Mouse (Mus musculus): ENCODE results near the gene Zfp651. TPM values are rescaled to one million over a fixed set of nuclear protein-coding genes. Genes with fewer than 3 reads are reported as not detected.

Gene Zfp651
- total RNA-seq, 2 experiments from 2014 or later = 0.43 to 2.1 TPM

GRCm38 (mm10) chr9:121802747-121803146 lies 43.6 kb downstream of the Zfp651 start:
- ATAC-seq (replicated peaks; ENCODE audit: low FRiP score, poor library complexity, severe bottlenecking) = no peak

GRCm38 (mm10) chr9:121807546-121807945 lies 48.4 kb downstream of the Zfp651 start:
- no peak for ATAC-seq (replicated peaks; ENCODE audit: low FRiP score, poor library complexity, severe bottlenecking)

- no peak for ATAC-seq (replicated peaks; ENCODE audit: low FRiP score, poor library complexity, severe bottlenecking)
Measured at GRCm38 (mm10) chr9:121807947-121808346, 48.8 kb downstream of the Zfp651 start.

- no peak for ATAC-seq (replicated peaks; ENCODE audit: low FRiP score, poor library complexity, severe bottlenecking)
Measured at GRCm38 (mm10) chr9:121808511-121808910, 49.4 kb downstream of the Zfp651 start.

GRCm38 (mm10) chr9:121810081-121810821 lies 51.1 kb downstream of the Zfp651 start:
- ATAC-seq (replicated peaks; ENCODE audit: low FRiP score, poor library complexity, severe bottlenecking) = no peak

GRCm38 (mm10) chr9:121815183-121815582 lies 56.1 kb downstream of the Zfp651 start:
- ATAC-seq (replicated peaks; ENCODE audit: low FRiP score, poor library complexity, severe bottlenecking) = no peak

GRCm38 (mm10) chr9:121819073-121819770 lies 60.1 kb downstream of the Zfp651 start:
- ATAC-seq (replicated peaks; ENCODE audit: low FRiP score, poor library complexity, severe bottlenecking) = no peak

GRCm38 (mm10) chr9:121819771-121820471 lies 60.8 kb downstream of the Zfp651 start:
- ATAC-seq (replicated peaks; ENCODE audit: low FRiP score, poor library complexity, severe bottlenecking) = no peak

- no peak for ATAC-seq (replicated peaks; ENCODE audit: low FRiP score, poor library complexity, severe bottlenecking)
Measured at GRCm38 (mm10) chr9:121820765-121821164, 61.6 kb downstream of the Zfp651 start.

Other genes with a start within 250 kb of the Zfp651 start
- not detected in 2 replicates for gene Lyzl4, start 117.2 kb upstream of the Zfp651 start, total RNA-seq (2015; ENCODE audit: low replicate concordance)
- not detected in 2 replicates for gene Lyzl4, start 117.2 kb upstream of the Zfp651 start, total RNA-seq (2017; ENCODE audit: low replicate concordance)
- gene Vipr1, start 116.6 kb upstream of the Zfp651 start, total RNA-seq (2015; ENCODE audit: low replicate concordance) = 0.21 TPM in 1 of 2 replicates, not detected in the other
- gene Vipr1, start 116.6 kb upstream of the Zfp651 start, total RNA-seq (2017; ENCODE audit: low replicate concordance) = 0.14 and 0.43 TPM in 2 replicates
- gene Sec22c, start 53.8 kb upstream of the Zfp651 start, total RNA-seq (2015; ENCODE audit: low replicate concordance) = 4.2 and 6.5 TPM in 2 replicates
- gene Sec22c, start 53.8 kb upstream of the Zfp651 start, total RNA-seq (2017; ENCODE audit: low replicate concordance) = 3.2 and 6.6 TPM in 2 replicates
- gene Ss18l2, start 49.0 kb upstream of the Zfp651 start, total RNA-seq (2015; ENCODE audit: low replicate concordance) = 5.4 and 28.4 TPM in 2 replicates
- gene Ss18l2, start 49.0 kb upstream of the Zfp651 start, total RNA-seq (2017; ENCODE audit: low replicate concordance) = 5.5 and 10.0 TPM in 2 replicates
- gene Nktr, start 40.2 kb upstream of the Zfp651 start, total RNA-seq (2015; ENCODE audit: low replicate concordance) = 42.6 and 59.0 TPM in 2 replicates
- gene Nktr, start 40.2 kb upstream of the Zfp651 start, total RNA-seq (2017; ENCODE audit: low replicate concordance) = 81.6 and 92.8 TPM in 2 replicates
- not detected in 2 replicates for gene Klhl40, start 18.3 kb downstream of the Zfp651 start, total RNA-seq (2015; ENCODE audit: low replicate concordance)
- gene Klhl40, start 18.3 kb downstream of the Zfp651 start, total RNA-seq (2017; ENCODE audit: low replicate concordance) = not detected in 2 replicates
- gene Hhatl, start 33.2 kb downstream of the Zfp651 start, total RNA-seq (2015; ENCODE audit: low replicate concordance) = not detected in 2 replicates
- not detected in 2 replicates for gene Hhatl, start 33.2 kb downstream of the Zfp651 start, total RNA-seq (2017; ENCODE audit: low replicate concordance)
- gene Ccdc13, start 80.1 kb downstream of the Zfp651 start, total RNA-seq (2015; ENCODE audit: low replicate concordance) = 1.3 TPM in 1 of 2 replicates, not detected in the other
- not detected in 2 replicates for gene Ccdc13, start 80.1 kb downstream of the Zfp651 start, total RNA-seq (2017; ENCODE audit: low replicate concordance)
- 8.8 and 12.5 TPM in 2 replicates for gene Higd1a, start 99.0 kb downstream of the Zfp651 start, total RNA-seq (2015; ENCODE audit: low replicate concordance)
- gene Higd1a, start 99.0 kb downstream of the Zfp651 start, total RNA-seq (2017; ENCODE audit: low replicate concordance) = 2.3 and 9.5 TPM in 2 replicates
- gene Ackr2, start 139.0 kb downstream of the Zfp651 start, total RNA-seq (2015; ENCODE audit: low replicate concordance) = not detected in 2 replicates
- gene Ackr2, start 139.0 kb downstream of the Zfp651 start, total RNA-seq (2017; ENCODE audit: low replicate concordance) = 0.09 TPM in 1 of 2 replicates, not detected in the other
- gene Cyp8b1, start 157.0 kb downstream of the Zfp651 start, total RNA-seq (2015; ENCODE audit: low replicate concordance) = not detected in 2 replicates
- not detected in 2 replicates for gene Cyp8b1, start 157.0 kb downstream of the Zfp651 start, total RNA-seq (2017; ENCODE audit: low replicate concordance)
- gene Fam198a, start 191.7 kb downstream of the Zfp651 start, total RNA-seq (2015; ENCODE audit: low replicate concordance) = not detected in 2 replicates
- not detected in 2 replicates for gene Fam198a, start 191.7 kb downstream of the Zfp651 start, total RNA-seq (2017; ENCODE audit: low replicate concordance)
- not detected in 2 replicates for gene Pomgnt2, start 237.8 kb downstream of the Zfp651 start, total RNA-seq (2015; ENCODE audit: low replicate concordance)
- 2.0 TPM in 1 of 2 replicates, not detected in the other for gene Pomgnt2, start 237.8 kb downstream of the Zfp651 start, total RNA-seq (2017; ENCODE audit: low replicate concordance)

Measured in erythroblast, adult 5-6 weeks (primary cell).